Mouse (Mus musculus): Measurements from ENCODE around the gene Usp7. TPM values are rescaled to one million over a fixed set of nuclear protein-coding genes. Genes with fewer than 3 reads are reported as not detected.

Usp7 gene
- 45.7 and 47.4 TPM in 2 replicates for polyA plus RNA-seq (2014; fragmentation: Nextera tagmentation; extraction: Ambion mirVana)

DNA sequence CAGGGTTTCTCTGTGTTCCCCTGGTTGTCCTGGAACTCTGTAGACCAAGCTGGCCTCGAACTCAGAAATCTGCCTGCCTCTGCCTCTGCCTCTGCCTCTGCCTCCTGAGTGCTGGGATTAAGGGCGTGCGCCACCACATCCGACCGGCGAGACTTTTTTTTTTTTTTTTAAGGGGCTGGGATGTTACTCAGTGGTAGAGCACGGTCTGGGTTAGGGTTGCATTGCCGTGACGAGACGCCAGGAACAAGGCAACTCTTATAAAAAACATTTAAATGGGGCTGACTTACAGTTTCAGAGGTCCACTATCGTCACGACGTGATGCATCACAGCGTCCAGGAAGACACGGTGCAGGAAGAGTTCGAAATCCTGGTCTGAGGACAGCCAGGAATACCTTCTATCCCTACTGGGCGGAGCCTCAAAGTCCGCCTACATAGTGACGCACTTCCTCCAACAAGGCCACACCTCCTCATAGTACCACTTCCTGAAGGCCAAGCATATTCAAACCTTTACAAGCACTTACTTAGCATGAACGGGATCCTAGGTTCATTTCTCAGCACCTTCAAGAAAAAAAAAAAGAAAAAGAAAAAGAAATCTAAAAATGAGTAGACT lies at the start of gene Usp7:
Gene Usp7 (minus strand): TSS at position 360 of the 609 bp plus-strand sequence.
- no peak within 1 kb of the TSS for H3K9ac ChIP-seq (ENCODE audit: low read length)
- H3K27me3 ChIP-seq (ENCODE audit: control insufficient read depth, insufficient read depth, low read length) = no peaks in the 10 kb centered on the region
- no peaks in the 10 kb centered on the region for H3K36me3 ChIP-seq (ENCODE audit: control insufficient read depth, insufficient read depth, low read length)
- WGBS = 94% methylated on average over 20 of the region's 20 CpGs
- ATAC-seq (replicated peaks; ENCODE audit: low FRiP score) = no peak
- no peak within 1 kb of the TSS for H3K4me2 ChIP-seq (ENCODE audit: low read depth, low read length, severe bottlenecking)
- H3K4me3 ChIP-seq (ENCODE audit: low read depth, low read length) = no peak within 1 kb of the TSS
- H3K27ac ChIP-seq (ENCODE audit: low read depth, low read length) = no peak within 1 kb of the TSS
- peaks cover 3% of the 10 kb centered on the region; the same call in 1 of the 2 replicates for H3K4me1 ChIP-seq (replicated peaks; ENCODE audit: control insufficient read depth, insufficient read depth, low read length)
- no peak for DNase-seq (ENCODE audit: low spot score)
- no peaks in the 10 kb centered on the region for H3K9me3 ChIP-seq (ENCODE audit: control insufficient read depth, low read length)

DNA sequence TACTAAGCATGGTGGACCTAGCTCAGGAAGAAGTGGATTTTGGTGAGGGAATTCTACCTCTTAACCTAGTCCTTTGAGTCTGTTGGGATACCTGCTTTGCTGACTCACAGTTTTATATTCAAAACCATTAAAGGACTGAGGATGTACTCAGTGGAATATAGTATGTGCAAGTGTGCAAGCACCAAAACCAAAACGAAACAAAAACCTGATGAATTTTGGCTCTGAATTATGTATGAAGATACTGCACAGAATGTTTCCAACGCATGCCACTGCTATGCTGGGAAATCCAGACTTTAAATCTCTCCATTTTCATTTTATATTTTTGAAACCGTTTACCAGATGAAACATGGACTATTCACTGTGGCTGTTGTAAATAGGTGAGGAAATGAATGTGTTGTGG lies 48.4 kb upstream of the Usp7 start:
- H3K4me1 ChIP-seq (replicated peaks; ENCODE audit: control insufficient read depth, insufficient read depth, low read length) = no peaks in the 10 kb centered on the region
- no peak overlapping the region for H3K9ac ChIP-seq (ENCODE audit: low read length)
- H3K27me3 ChIP-seq (ENCODE audit: control insufficient read depth, insufficient read depth, low read length) = no peaks in the 10 kb centered on the region
- DNase-seq (ENCODE audit: low spot score) (no peak), ATAC-seq (replicated peaks; ENCODE audit: low FRiP score) (no peak)
- no peak overlapping the region for H3K4me2 ChIP-seq (ENCODE audit: low read depth, low read length, severe bottlenecking)
- WGBS = 91% methylated on average over 3 of the region's 3 CpGs
- no peaks in the 10 kb centered on the region for H3K9me3 ChIP-seq (ENCODE audit: control insufficient read depth, low read length)
- peaks cover 3% of the 10 kb centered on the region for H3K36me3 ChIP-seq (ENCODE audit: control insufficient read depth, insufficient read depth, low read length)
- H3K4me3 ChIP-seq (ENCODE audit: low read depth, low read length) = no peak overlapping the region
- no peak overlapping the region for H3K27ac ChIP-seq (ENCODE audit: low read depth, low read length)

DNA sequence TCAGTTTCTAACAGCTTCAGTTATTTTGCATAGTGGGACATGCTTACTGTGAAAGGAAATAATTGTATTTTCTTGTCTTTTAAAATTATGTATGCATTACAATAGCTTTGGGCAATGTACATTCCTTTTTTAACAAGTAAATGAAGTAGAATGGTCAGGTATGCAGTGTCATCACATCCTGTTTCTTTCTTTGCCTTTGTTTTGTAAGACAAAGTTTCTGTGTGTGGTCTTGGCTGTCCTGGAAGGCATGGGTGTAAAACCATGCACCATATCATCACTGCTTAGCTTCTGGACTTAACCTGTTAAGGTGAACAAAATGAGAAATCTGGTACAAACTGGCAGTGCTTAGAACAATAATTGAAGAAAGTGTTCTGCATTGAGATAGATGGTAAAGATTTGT lies 46.8 kb upstream of the Usp7 start:
- no peak for DNase-seq (ENCODE audit: low spot score)
- peaks cover 3% of the 10 kb centered on the region for H3K36me3 ChIP-seq (ENCODE audit: control insufficient read depth, insufficient read depth, low read length)

DNA sequence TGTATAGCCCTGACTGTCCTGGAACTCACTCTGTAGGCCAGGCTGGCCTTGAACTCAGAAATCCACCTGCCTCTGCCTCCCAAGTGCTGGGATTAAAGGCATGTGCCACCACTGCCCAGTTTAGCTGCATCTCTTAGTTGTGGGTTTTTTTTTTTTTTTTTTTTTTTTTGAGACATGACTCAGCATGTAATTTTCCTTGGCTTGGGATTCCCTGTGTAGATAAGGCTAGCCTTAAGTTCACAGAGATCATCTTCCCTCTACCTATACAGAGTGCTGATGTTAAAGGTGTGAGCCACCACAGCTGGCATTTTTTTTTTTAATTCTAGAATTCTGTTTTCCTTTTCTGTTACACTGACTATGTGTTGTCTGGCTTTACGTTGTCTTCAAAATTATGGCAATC lies 45.5 kb upstream of the Usp7 start:
- ATAC-seq (replicated peaks; ENCODE audit: low FRiP score) = no peak
- H3K27ac ChIP-seq (ENCODE audit: low read depth, low read length) = no peak overlapping the region
- H3K27me3 ChIP-seq (ENCODE audit: control insufficient read depth, insufficient read depth, low read length) = no peaks in the 10 kb centered on the region
- no peaks in the 10 kb centered on the region for H3K9me3 ChIP-seq (ENCODE audit: control insufficient read depth, low read length)
- H3K4me2 ChIP-seq (ENCODE audit: low read depth, low read length, severe bottlenecking) = no peak overlapping the region
- no peaks in the 10 kb centered on the region for H3K4me1 ChIP-seq (replicated peaks; ENCODE audit: control insufficient read depth, insufficient read depth, low read length)
- no peaks in the 10 kb centered on the region; the same call in 1 of the 2 replicates for H3K36me3 ChIP-seq (ENCODE audit: control insufficient read depth, insufficient read depth, low read length)
- H3K9ac ChIP-seq (ENCODE audit: low read length) = no peak overlapping the region
- no peak overlapping the region for H3K4me3 ChIP-seq (ENCODE audit: low read depth, low read length)
- 100% methylated on average over 1 of the region's 1 CpGs for WGBS
- DNase-seq (ENCODE audit: low spot score) = no peak

More for the DNA sequence above, 46.8 kb upstream of the Usp7 start:
- ATAC-seq (replicated peaks; ENCODE audit: low FRiP score) = no peak
- Histone ChIP-seq H3K4me1 (replicated peaks; ENCODE audit: control insufficient read depth, insufficient read depth, low read length) (no peaks in the 10 kb centered on the region), H3K4me2 (ENCODE audit: low read depth, low read length, severe bottlenecking) (no peak overlapping the region), H3K9ac (ENCODE audit: low read length) (no peak overlapping the region), H3K4me3 (ENCODE audit: low read depth, low read length) (no peak overlapping the region), H3K27me3 (ENCODE audit: control insufficient read depth, insufficient read depth, low read length) (no peaks in the 10 kb centered on the region), H3K27ac (ENCODE audit: low read depth, low read length) (no peak overlapping the region), H3K9me3 (ENCODE audit: control insufficient read depth, low read length) (no peaks in the 10 kb centered on the region)

DNA sequence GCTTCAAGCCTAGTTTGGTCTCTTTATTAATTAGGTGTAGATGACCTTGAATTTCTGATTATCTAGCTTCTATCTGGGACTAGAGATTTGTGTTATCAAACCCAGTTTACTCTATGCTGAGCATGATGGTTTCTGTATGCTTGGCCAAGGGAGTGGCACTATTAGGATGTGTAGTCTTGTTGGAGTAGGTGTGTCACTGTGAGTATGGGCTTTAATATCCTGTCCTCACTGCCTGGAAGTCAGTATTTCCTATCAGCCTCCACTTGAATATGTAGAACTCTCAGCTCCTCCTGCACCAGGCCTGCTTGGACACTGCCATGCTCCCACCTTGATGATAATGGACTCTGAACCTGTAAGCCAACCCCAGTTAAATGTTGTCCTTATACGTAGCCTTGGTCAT lies 44.8 kb upstream of the Usp7 start:
- no peak overlapping the region for H3K4me3 ChIP-seq (ENCODE audit: low read depth, low read length)
- no peak for DNase-seq (ENCODE audit: low spot score)
- no peaks in the 10 kb centered on the region for H3K27me3 ChIP-seq (ENCODE audit: control insufficient read depth, insufficient read depth, low read length)
- peaks cover 2% of the 10 kb centered on the region; the same call in 1 of the 2 replicates for H3K4me1 ChIP-seq (replicated peaks; ENCODE audit: control insufficient read depth, insufficient read depth, low read length)
- H3K9ac ChIP-seq (ENCODE audit: low read length) = no peak overlapping the region
- no peak for ATAC-seq (replicated peaks; ENCODE audit: low FRiP score)
- 90% methylated on average over 1 of the region's 1 CpGs for WGBS
- no peak overlapping the region for H3K4me2 ChIP-seq (ENCODE audit: low read depth, low read length, severe bottlenecking)
- no peaks in the 10 kb centered on the region for H3K9me3 ChIP-seq (ENCODE audit: control insufficient read depth, low read length)
- H3K36me3 ChIP-seq (ENCODE audit: control insufficient read depth, insufficient read depth, low read length) = no peaks in the 10 kb centered on the region; the same call in 1 of the 2 replicates
- no peak overlapping the region for H3K27ac ChIP-seq (ENCODE audit: low read depth, low read length)

DNA sequence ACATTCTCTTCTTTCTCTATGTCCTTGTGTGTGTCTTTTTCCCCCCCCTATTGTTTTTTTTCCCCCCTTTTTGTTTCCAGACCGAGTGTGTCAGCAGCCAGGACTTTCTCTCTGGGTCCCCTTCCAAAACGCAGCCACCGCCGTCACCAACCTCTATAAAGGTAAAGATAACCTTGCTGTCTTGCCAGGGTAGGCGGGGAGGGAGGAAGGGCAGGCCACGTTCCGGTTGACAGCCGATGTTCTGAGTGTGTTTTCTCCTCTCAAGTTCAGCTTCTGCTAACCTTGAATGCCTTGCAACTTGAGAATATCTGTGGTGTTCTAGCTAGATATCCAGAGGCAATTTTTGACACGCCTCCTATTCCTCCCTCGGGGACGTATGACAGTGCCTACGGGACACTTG lies 39.1 kb upstream of the Usp7 start:
- H3K9me3 ChIP-seq (ENCODE audit: control insufficient read depth, low read length) = no peaks in the 10 kb centered on the region
- peak overlapping the region; percentile 63 for H3K4me2 ChIP-seq (ENCODE audit: low read depth, low read length, severe bottlenecking)
- peak overlapping the region; percentile 99 for H3K9ac ChIP-seq (ENCODE audit: low read length)
- H3K36me3 ChIP-seq (ENCODE audit: control insufficient read depth, insufficient read depth, low read length) = no peaks in the 10 kb centered on the region; the same call in 1 of the 2 replicates
- WGBS = 12% methylated on average over 12 of the region's 12 CpGs
- peaks cover 2% of the 10 kb centered on the region; the same call in 1 of the 2 replicates for H3K4me1 ChIP-seq (replicated peaks; ENCODE audit: control insufficient read depth, insufficient read depth, low read length)
- no peaks in the 10 kb centered on the region for H3K27me3 ChIP-seq (ENCODE audit: control insufficient read depth, insufficient read depth, low read length)
- no peak for ATAC-seq (replicated peaks; ENCODE audit: low FRiP score)
- peak; percentile 59 for DNase-seq (ENCODE audit: low spot score)
- peak overlapping the region; percentile 93; the same call in 1 of the 2 replicates for H3K27ac ChIP-seq (ENCODE audit: low read depth, low read length)
- H3K4me3 ChIP-seq (ENCODE audit: low read depth, low read length) = peak overlapping the region; percentile 99

DNA sequence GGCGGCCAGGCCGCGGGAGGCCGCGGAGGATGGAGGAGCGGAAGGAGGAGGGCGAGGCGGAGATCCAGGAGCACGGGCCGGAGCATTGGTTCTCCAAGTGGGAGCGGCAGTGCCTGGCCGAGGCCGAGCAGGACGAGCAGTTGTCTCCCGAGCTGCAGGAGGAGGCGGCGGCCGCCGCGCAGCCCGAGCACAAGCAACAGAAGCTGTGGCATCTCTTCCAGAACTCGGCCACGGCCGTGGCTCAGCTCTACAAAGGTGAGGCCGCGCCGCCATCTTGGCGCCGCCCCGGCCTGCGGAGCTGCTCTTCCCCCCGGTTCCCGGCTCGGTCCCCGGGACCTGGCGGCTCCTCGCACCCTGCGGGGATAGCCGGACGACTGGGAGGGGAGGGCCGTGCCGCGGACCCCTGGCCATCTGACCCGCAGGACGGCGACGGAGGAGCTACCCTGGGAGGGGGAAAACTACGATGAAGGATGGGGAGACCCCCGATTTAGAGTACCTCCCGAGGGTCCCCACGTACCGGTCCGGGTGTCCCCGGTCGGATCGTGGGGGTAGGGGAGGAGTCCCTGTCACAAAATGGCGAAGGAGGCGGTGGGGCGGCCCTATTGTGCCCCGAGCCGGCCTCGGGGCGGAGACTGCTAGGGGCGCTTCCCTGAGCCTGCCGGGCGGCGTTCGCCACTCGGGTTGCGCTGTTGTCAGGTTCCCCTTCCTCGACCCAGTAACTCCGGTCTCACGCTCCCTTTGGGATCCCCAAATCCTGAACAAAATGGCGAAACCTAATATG lies 38.5 kb upstream of the Usp7 start:
- Histone ChIP-seq H3K9ac (ENCODE audit: low read length) (peak overlapping the region; percentile 99), H3K4me2 (ENCODE audit: low read depth, low read length, severe bottlenecking) (peak overlapping the region; percentile 63), H3K27ac (ENCODE audit: low read depth, low read length) (peak overlapping the region; percentile 93), H3K4me1 (replicated peaks; ENCODE audit: control insufficient read depth, insufficient read depth, low read length) (peaks cover 2% of the 10 kb centered on the region; the same call in 1 of the 2 replicates), H3K4me3 (ENCODE audit: low read depth, low read length) (peak overlapping the region; percentile 99), H3K9me3 (ENCODE audit: control insufficient read depth, low read length) (no peaks in the 10 kb centered on the region), H3K27me3 (ENCODE audit: control insufficient read depth, insufficient read depth, low read length) (no peaks in the 10 kb centered on the region), H3K36me3 (ENCODE audit: control insufficient read depth, insufficient read depth, low read length) (no peaks in the 10 kb centered on the region; the same call in 1 of the 2 replicates)
- WGBS = under 1% methylated on average over 72 of the region's 74 CpGs
- peak; percentile 28 for ATAC-seq (replicated peaks; ENCODE audit: low FRiP score)
- peak; percentile 80 for DNase-seq (ENCODE audit: low spot score)

DNA sequence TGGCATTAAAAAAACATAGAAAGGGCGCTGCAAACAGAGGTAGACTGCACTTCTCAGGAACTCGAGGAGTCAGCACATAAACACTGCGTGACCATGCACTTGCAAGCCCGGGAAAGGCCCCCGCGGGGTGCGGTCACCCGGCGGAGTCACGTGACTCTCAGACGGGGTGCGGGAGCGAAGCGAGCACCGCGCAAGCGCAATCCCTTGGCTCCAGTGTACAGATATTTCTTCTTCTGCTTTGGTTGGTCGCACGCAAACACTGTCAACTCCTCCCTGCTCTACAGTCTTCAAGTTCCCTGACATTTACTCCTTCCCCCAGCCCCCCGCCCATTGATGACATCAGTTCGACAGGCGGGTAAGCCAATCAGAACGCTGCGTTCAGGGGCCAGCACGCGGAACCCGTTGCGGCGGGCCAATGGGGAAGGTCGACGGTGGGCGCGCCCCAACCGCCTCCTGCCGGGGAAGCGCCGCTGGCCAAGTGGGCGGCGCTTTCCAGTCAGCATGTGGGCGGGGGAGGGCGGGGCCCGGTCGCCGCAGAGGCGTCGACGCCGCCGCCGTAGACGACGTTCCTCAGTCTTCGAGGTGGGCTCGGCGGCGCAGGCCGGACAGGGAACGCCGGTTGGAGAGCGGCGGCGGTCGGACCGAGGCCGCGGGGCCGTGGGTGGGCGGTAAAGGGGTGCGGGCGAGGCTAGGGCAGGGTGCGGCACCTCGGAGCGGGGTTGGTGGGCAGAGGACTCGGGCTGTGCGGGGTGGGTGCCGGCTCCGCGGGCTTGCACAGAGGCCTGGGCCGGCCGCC lies 37.7 kb upstream of the Usp7 start, which contains the start of gene 1810013L24Rik:
Gene 1810013L24Rik (plus strand): TSS at position 537 of the 796 bp plus-strand sequence.
- DNase-seq (ENCODE audit: low spot score) (peak; percentile 99), ATAC-seq (replicated peaks; ENCODE audit: low FRiP score) (peak; percentile 95)
- no peaks in the 10 kb centered on the region for H3K9me3 ChIP-seq (ENCODE audit: control insufficient read depth, low read length)
- peak within 1 kb of the TSS; percentile 93 for H3K27ac ChIP-seq (ENCODE audit: low read depth, low read length)
- H3K27me3 ChIP-seq (ENCODE audit: control insufficient read depth, insufficient read depth, low read length) = no peaks in the 10 kb centered on the region
- WGBS = under 1% methylated on average over 77 of the region's 80 CpGs
- H3K36me3 ChIP-seq (ENCODE audit: control insufficient read depth, insufficient read depth, low read length) = no peaks in the 10 kb centered on the region; the same call in 1 of the 2 replicates
- H3K4me1 ChIP-seq (replicated peaks; ENCODE audit: control insufficient read depth, insufficient read depth, low read length) = peaks cover 2% of the 10 kb centered on the region; the same call in 1 of the 2 replicates
- H3K4me3 ChIP-seq (ENCODE audit: low read depth, low read length) = peak within 1 kb of the TSS; percentile 99
- peak within 1 kb of the TSS; percentile 81 for H3K4me2 ChIP-seq (ENCODE audit: low read depth, low read length, severe bottlenecking)
- peak within 1 kb of the TSS; percentile 99 for H3K9ac ChIP-seq (ENCODE audit: low read length)
